Mouse (Mus musculus) lung, postnatal 0 days (tissue): ENCODE data around the gene Usp38.

ENCODE experiments used
- CTCF ChIP-seq: IDR thresholded peaks from 2 replicates; pipeline ENCODE4 v1.5.1; 2016; ENCODE audit warnings: antibody characterized with exemption, mild to moderate bottlenecking
- EP300 ChIP-seq: IDR thresholded peaks from 2 replicates; pipeline ENCODE4 v1.6.1; 2016; ENCODE audit warnings: antibody characterized with exemption, mild to moderate bottlenecking, control low read depth

DNA sequence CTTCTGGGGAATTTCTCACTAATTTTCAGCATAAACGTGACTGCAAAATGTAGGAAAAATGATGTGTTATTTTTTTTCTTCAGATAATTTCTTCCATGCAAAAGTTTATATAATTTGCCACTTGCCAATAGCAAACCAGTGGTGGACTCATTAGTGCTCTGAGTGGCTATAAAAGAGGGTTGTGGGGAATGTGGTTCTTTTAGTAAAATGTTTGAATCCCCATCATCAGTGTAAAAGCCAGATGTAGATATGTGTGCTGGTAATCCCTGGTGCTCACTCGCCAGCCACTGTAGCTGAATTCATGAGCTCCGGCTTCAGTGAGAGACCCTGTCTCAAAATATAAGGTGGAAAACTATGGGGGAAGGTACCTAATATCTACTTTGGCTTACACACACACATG, 61.8 kb downstream of the Usp38 start:
- TF ChIP-seq CTCF (no peak), EP300 (no peak)
